Mouse (Mus musculus) Muller cell, postnatal 12 days (primary cell): ENCODE data around the gene Defb21.

Experiments
- DNase-seq: peaks from one replicate; pipeline ENCODE4 v3.0.0-alpha.2; 2015; ENCODE audit errors: inconsistent ontology term

The Defb21 gene

DNA sequence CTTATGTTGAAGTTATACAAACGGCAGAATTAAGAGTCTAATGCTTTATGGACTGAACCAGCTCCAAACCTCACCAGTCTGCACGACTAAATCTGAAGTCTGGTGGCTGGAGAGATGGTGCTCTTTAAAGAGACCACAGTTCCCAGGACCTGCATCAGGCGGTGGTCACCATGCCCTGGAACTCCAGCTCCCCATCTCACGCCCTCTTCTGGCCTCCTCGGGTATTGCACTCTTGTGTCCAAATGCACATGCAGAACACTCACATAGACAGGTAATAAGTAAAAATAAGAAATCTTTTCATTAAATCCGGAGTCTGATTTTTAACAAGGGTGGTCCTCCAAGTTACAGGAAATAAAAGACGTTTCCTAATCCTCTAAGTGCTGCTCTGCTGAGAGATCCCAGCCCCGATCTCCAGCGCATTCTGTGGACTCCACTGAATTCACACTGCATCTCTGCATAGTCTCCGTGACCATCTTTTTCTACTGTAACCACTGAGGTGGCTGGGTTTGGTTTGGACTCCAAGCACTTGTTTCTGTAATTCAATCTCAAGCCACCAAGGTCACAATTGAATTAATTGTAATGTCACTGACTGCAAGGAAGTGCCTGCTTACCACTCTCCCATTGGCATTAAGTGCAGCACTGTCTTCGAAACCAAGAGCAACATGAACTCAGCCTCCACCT, at the start of gene Defb21:
Gene Defb21, plus strand, starts transcription at position 631 of the 681 bp plus-strand sequence.
- DNase-seq, result no peak

- DNase-seq, result no peak
Observed at GRCm38 (mm10) chr2:152539944-152540710, 32.4 kb upstream of the Defb21 start, which contains the start of gene Defb29. TSS of gene Defb29 (minus strand) at chr2:152540098.

- no peak for DNase-seq
Observed at GRCm38 (mm10) chr2:152541979-152542378, 30.6 kb upstream of the Defb21 start.

GRCm38 (mm10) chr2:152542897-152543296, 29.6 kb upstream of the Defb21 start:
- DNase-seq, result no peak

- no peak for DNase-seq
Observed at GRCm38 (mm10) chr2:152543478-152543877, 29.1 kb upstream of the Defb21 start.

DNA sequence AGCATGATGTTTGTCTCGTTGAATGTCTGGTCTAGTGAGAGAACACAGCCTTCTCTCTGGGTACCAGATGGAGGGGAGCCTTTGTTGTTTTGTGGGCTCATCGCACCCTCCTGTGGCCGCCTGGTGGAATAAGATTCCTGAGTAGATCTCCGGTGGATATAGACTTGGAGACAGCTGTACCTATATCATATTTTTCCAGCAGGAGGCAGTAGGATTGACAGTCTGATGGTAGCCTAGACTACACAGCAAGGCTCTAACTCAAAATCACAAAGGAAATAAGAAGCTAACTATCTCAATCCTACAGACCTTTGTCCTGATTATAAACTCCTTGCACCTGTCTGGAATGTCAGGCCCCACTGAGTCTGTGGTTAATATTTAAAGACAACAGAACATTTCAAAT, 27.9 kb upstream of the Defb21 start:
- DNase-seq, result peak; percentile 63

- DNase-seq, result no peak
Observed at GRCm38 (mm10) chr2:152548124-152548523, 24.4 kb upstream of the Defb21 start.

DNA sequence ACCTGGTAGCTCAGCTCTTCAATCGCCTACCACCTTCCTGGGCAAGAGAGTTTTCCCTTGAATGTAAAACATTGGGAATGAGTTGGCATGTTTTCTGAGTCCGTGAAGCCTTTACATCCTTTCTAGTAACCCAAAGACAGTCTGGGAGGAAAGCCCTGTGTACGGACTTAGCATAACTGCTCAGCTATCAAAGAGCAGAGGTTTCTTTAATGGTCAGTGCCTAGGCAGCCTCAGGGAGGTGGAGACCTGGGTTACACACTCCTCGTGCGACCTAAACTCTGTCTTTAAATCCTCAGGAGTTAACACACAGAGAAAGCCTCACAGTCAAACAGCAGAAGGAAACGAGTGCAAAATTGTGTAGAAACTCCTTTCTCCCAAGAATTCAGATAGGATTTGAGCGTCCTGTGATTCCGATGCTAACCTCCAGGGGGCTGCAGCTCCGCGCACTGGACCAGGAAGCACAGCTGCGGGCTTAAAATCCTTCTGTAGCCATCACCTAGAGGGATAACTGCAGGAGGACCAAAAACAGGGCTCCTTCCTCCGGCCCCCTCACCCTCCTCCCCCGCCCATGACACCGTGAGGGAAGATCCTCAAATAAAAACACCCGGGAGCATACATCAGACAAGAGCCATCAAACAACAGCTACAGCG, 18.6 kb upstream of the Defb21 start:
- DNase-seq, result peak; percentile 65

DNA sequence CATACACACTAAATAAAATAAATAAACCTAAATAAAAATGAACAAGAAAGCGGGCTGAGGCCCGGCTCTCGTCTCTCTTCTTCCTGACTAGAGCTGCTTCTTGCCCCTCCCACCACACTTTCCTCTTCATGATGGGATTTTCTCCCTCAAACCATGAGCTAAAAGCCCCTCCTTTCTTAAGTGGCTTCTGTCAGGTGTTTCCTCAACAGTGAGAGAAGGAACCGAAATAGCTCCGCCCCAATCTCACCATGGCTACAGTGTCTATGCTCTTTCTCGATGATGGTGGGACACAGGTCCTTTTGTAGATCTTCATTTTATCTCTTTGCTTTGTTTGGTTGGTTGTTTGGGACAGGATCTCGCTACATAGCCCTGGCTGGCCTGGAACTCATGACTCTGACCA, 15.9 kb upstream of the Defb21 start:
- no peak for DNase-seq

- DNase-seq, result no peak
Observed at GRCm38 (mm10) chr2:152569038-152569437, 3.5 kb upstream of the Defb21 start, which contains the start of gene Gm17416. TSS of gene Gm17416 (plus strand) at chr2:152569338.

- DNase-seq, result no peak
Observed at GRCm38 (mm10) chr2:152569881-152570280, 2.7 kb upstream of the Defb21 start.

GRCm38 (mm10) chr2:152570313-152570712, 2.2 kb upstream of the Defb21 start:
- DNase-seq, result no peak

GRCm38 (mm10) chr2:152573484-152573883, 940 bp downstream of the Defb21 start:
- DNase-seq, result no peak

DNA sequence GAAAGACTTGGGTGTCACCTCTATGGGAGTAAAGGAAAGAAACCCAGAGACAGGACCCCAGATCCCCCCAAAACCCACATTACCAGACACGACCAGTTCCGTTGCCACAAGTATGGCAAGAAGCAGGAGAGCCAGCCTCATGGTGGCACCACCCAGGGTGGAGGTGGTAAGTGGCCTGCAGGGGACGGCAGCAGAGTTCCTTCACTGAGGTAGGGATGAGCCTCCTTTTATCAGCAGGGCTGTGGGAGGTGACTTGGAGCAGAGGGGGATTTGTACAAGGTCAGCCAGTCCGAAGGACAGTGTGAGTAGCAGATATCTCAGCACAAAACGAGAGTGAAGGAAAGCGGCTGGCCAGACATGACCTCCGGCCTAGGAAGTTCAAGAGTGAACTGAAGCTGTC, 7.6 kb downstream of the Defb21 start, which contains the start of gene Defb19:
Gene Defb19, minus strand, starts transcription at position 206 of the 400 bp plus-strand sequence.
- no peak for DNase-seq

DNA sequence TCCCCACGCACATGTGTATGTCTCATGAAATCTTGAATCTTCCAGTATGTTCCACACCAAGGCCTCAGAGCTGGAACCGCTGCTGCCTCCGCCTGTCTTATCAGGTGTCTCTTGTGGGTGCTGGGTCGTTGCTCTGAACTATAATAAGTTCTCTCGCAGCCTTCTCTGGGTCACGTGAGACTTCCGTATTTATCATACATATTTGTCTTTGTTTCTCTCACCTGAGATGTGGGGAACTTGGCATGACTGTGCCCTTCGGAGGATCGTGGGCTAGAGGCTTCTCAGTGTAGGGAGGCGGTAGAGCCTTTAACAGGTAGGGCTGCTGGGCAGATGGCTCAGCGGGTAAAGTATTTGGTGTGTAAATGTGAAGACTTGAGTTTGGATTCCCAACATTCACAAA, 8.1 kb downstream of the Defb21 start:
- no peak for DNase-seq

DNA sequence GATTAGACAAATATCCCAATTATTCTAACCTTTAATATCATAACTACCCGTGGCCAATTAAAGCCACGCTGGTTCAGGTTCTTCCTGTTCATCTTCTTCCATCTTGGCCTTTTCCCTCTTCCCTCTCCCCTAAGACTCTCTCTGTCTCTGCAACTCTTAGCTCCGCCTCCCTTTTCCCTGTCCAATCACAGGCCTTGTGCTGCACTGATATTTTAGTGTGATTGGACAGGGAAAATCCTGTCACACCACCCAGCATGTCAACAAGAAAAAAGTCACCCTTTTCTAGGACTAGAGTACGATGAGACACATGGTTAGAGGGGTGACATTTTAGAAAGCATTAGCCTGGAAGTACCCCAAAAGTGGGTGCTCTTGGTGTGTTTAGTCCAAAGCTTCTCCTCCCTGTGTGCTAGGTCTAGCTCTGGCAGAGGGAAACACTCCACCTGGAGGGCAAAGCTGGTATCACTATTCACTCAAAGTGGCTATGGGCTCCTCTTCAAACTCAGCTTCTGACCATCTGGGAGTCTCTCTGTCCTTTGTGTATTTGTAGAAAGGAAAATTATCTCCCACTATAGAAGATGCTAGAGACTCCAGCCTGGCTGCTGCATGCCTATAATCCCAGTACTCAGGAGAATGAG, 14.5 kb downstream of the Defb21 start:
- no peak for DNase-seq

- no peak for DNase-seq
Observed at GRCm38 (mm10) chr2:152588450-152588849, 15.9 kb downstream of the Defb21 start.

- DNase-seq, result no peak
Observed at GRCm38 (mm10) chr2:152589021-152589420, 16.5 kb downstream of the Defb21 start.

GRCm38 (mm10) chr2:152599299-152599698, 26.8 kb downstream of the Defb21 start, which contains the start of gene Defb45:
TSS of gene Defb45 (minus strand) at chr2:152599399.
- no peak for DNase-seq

DNA sequence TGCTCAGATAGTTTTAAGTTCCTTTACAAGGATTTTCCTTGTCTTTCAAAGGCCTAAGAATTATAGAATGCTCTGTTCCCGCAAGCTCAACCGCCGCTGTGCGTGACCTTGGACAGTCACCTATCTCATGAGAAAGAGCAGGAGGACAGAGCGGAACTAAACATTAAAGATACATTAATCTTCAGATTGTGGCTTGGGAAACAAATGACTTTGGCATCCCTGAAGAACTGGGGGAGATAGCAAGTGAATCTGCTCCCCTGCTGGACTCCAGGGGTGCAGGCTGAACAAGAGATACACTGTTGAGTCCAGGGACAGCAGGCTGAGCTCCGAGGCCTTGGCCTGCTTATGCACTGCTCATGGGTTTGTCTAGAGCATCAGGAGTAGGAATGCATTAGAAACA, 27.5 kb downstream of the Defb21 start:
- DNase-seq, result no peak

DNA sequence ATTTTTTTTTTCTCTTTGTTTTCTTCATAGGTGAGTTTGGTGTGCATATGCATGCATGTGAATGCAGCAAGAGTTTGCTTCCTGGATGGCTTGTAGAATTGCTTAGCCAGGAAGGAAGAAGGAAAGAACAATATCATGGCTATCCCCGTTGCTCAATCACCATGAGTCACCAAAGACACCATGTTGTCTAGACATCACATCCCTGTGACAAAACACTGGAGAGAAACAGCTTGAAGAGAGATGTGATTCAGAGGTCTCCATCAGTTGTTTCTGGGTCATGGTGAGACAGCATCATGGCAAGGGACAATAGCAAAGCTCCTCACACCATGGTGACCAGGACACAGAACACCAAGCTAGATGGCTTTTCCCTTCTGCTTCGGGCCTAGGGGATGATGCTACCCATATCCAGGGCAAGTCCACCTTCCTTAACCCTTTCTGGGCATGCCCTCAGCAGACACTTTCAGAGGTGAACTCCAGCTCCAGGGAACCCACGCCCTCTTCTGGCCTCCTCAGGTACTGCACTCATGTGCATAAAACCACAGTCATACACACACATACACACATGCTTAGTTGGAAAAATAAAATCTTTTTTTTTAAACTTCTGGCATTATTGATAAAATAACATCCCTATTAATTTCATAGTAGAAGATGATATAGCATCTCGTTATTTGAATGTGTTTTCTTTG, 28.9 kb downstream of the Defb21 start:
- peak; percentile 57 for DNase-seq
